Mouse (Mus musculus): ENCODE measurements around the gene Spaca5.

- TF ChIP-seq CTCF (IDR thresholded peaks at IDR 0.05; ENCODE audit: low read depth, low read length) (no peak), GATA1 (IDR thresholded peaks at IDR 0.05; ENCODE audit: borderline replicate concordance, low read length) (no peak), TAL1 (conservative IDR thresholded peaks at IDR 0.05; ENCODE audit: low read depth, low read length) (no peak), POLR2AphosphoS5 (IDR thresholded peaks at IDR 0.05; ENCODE audit: insufficient replicate concordance, low read depth, low read length) (no peak)
Measured at GRCm38 (mm10) chrX:21068106-21068505, at the start of gene Spaca5.

Data from G1E (cell line).